Mouse (Mus musculus) testis, adult 2 months (tissue): ENCODE data around the gene Acot7. TPM values are rescaled to one million over a fixed set of nuclear protein-coding genes. Genes with fewer than 3 reads are reported as not detected.

ENCODE experiments used
- H3K27ac ChIP-seq: fragments of 200-500 bp; 2 replicates; pipeline ENCODE4 v1.5.1; 2012; ENCODE audit warnings: low read depth, low read length; ENCODE audit not compliant: control insufficient read depth, insufficient read depth
- H3K27me3 ChIP-seq: fragments of 200-500 bp; 2 replicates; pipeline ENCODE4 v1.6.1; 2012; ENCODE audit warnings: mild to moderate bottlenecking, low read length, moderate library complexity; ENCODE audit not compliant: control insufficient read depth, insufficient read depth
- H3K36me3 ChIP-seq: fragments of 200-500 bp; 2 replicates; pipeline ENCODE4 v1.6.1; 2012; ENCODE audit warnings: mild to moderate bottlenecking, low read length; ENCODE audit not compliant: control insufficient read depth, insufficient read depth
- H3K4me1 ChIP-seq: fragments of 200-500 bp; 2 replicates; pipeline ENCODE4 v1.6.1; 2012; ENCODE audit warnings: low read length; ENCODE audit not compliant: control insufficient read depth, insufficient read depth
- H3K4me3 ChIP-seq: fragments of 200-500 bp; 2 replicates; pipeline ENCODE4 v1.5.1; 2012; ENCODE audit warnings: low read depth, mild to moderate bottlenecking, low read length, moderate library complexity, mixed read lengths; ENCODE audit not compliant: control insufficient read depth
- CTCF ChIP-seq: fragments of 200-500 bp; IDR thresholded peaks from 2 replicates; pipeline ENCODE4 v1.5.1; 2012; ENCODE audit warnings: low read depth, mild to moderate bottlenecking, inconsistent platforms, low read length, moderate library complexity; ENCODE audit not compliant: control insufficient read depth, insufficient read depth, insufficient replicate concordance
- POLR2A ChIP-seq: fragments of 200-500 bp; IDR thresholded peaks from 2 replicates; pipeline ENCODE4 v1.6.1; 2012; ENCODE audit warnings: low read depth, mild to moderate bottlenecking, inconsistent platforms, low read length, moderate library complexity; ENCODE audit not compliant: control insufficient read depth
- polyA plus RNA-seq: library from polyadenylated mRNA; depleted of rRNA; stranded (reverse); fragments of >200 nt; gene quantifications from 2 replicates; pipeline ENCODE4 v1.2.3, GENCODE M21; 2012; rRNA removed

Acot7 gene
- polyA plus RNA-seq, 1 experiment: 685 TPM

- no peaks in the 10 kb centered on the region; the same call in 1 of the 2 replicates for H3K27me3 ChIP-seq
- peaks cover 26% of the 10 kb centered on the region for H3K4me1 ChIP-seq
- H3K36me3 ChIP-seq: no peaks in the 10 kb centered on the region
- TF ChIP-seq POLR2A: no peak
- no peak for TF ChIP-seq CTCF
- no peak overlapping the region for H3K4me3 ChIP-seq
- H3K27ac ChIP-seq: no peak overlapping the region
Observed at GRCm38 (mm10) chr4:152313934-152314333, 136.0 kb downstream of the Acot7 start.

DNA sequence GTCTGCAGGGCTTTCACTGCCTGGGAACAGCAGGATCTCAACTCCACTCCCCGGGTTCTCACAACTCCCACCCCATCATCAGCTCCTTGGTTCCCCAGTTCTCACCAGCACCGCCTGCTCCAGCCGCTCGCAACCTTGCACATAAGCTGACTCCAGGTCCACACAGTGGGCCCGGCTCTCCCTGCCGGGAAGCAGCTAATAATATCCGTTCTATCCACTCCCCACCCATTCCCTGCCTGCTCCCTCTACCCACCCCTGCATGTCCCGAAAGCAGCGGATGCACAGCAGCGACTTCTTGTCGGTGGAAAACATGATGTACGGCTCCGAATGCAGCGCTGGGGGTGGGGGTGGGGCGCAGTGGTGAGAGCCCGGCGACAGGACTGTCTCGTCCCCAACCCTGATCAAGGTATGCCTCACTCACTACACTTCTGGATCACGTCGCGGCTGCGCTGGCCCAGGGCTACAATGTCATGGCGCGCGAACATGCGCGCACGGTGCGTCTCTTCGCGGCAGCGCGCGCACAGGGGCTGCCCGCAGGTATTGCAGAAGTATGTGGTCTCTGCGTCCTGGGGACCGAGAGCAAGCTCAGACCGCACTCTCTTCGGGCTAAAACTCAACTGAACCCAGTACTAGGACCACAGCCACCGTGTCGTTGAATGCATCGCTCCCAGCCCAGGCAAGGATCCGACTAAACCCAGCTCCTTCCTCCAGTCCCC, 137.7 kb downstream of the Acot7 start:
- Histone ChIP-seq H3K36me3 (no peaks in the 10 kb centered on the region), H3K27me3 (no peaks in the 10 kb centered on the region; the same call in 1 of the 2 replicates), H3K27ac (no peak overlapping the region), H3K4me1 (peaks cover 27% of the 10 kb centered on the region), H3K4me3 (peak overlapping the region; percentile 18; the same call in 1 of the 2 replicates)
- TF ChIP-seq CTCF: no peak
- TF ChIP-seq POLR2A: no peak

GRCm38 (mm10) chr4:152317631-152318033, 139.7 kb downstream of the Acot7 start:
- Histone ChIP-seq H3K27me3 (no peaks in the 10 kb centered on the region; the same call in 1 of the 2 replicates), H3K4me1 (peaks cover 22% of the 10 kb centered on the region), H3K27ac (no peak overlapping the region), H3K36me3 (no peaks in the 10 kb centered on the region), H3K4me3 (no peak overlapping the region)
- TF ChIP-seq CTCF (no peak), POLR2A (no peak)

- no peaks in the 10 kb centered on the region for H3K36me3 ChIP-seq
- H3K4me3 ChIP-seq: peak within 1 kb of the TSS; percentile 64
- TF ChIP-seq POLR2A (no peak), CTCF (peak; percentile 28; the same call in 1 of the 2 replicates)
- H3K4me1 ChIP-seq: peaks cover 18% of the 10 kb centered on the region
- no peaks in the 10 kb centered on the region for H3K27me3 ChIP-seq
- no peak within 1 kb of the TSS for H3K27ac ChIP-seq
Observed at GRCm38 (mm10) chr4:152318517-152319234, 140.7 kb downstream of the Acot7 start, which contains the start of gene Rnf207. Gene Rnf207 (minus strand): TSS chr4:152318993.

Other genes starting within 250 kb of the Acot7 start
- gene Dnajc11, start 244.4 kb upstream of the Acot7 start, polyA plus RNA-seq: 28.6 and 31.2 TPM in 2 replicates
- gene Thap3, start 189.1 kb upstream of the Acot7 start, polyA plus RNA-seq: 4.2 and 5.5 TPM in 2 replicates
- 41.8 and 43.6 TPM in 2 replicates for gene Phf13, start 181.9 kb upstream of the Acot7 start, polyA plus RNA-seq
- 17.1 TPM in 2 replicates for gene Klhl21, start 169.3 kb upstream of the Acot7 start, polyA plus RNA-seq
- gene Zbtb48, start 150.5 kb upstream of the Acot7 start, polyA plus RNA-seq: 18.2 and 22.4 TPM in 2 replicates
- gene Tas1r1, start 139.6 kb upstream of the Acot7 start, polyA plus RNA-seq: 30.2 and 37.6 TPM in 2 replicates
- 7.7 and 8.0 TPM in 2 replicates for gene Nol9, start 138.8 kb upstream of the Acot7 start, polyA plus RNA-seq
- gene Plekhg5, start 105.6 kb upstream of the Acot7 start, polyA plus RNA-seq: 8.8 and 9.7 TPM in 2 replicates
- 1.2 and 1.5 TPM in 2 replicates for gene Tnfrsf25, start 62.2 kb upstream of the Acot7 start, polyA plus RNA-seq
- gene Espn, start 25.8 kb upstream of the Acot7 start, polyA plus RNA-seq: 84.1 and 87.1 TPM in 2 replicates
- 0.42 and 0.73 TPM in 2 replicates for gene Hes2, start 19.3 kb upstream of the Acot7 start, polyA plus RNA-seq
- gene Gpr153, start 96.1 kb downstream of the Acot7 start, polyA plus RNA-seq: 17.2 and 18.9 TPM in 2 replicates
- 1.5 and 1.6 TPM in 2 replicates for gene Hes3, start 113.5 kb downstream of the Acot7 start, polyA plus RNA-seq
- gene Icmt, start 119.1 kb downstream of the Acot7 start, polyA plus RNA-seq: 50.9 and 51.6 TPM in 2 replicates
- 0.22 and 0.43 TPM in 2 replicates for gene Rnf207, start 140.9 kb downstream of the Acot7 start, polyA plus RNA-seq
- 47.5 and 49.7 TPM in 2 replicates for gene Rpl22, start 147.6 kb downstream of the Acot7 start, polyA plus RNA-seq
- 87.3 and 88.7 TPM in 2 replicates for gene Chd5, start 160.5 kb downstream of the Acot7 start, polyA plus RNA-seq